In genomic region chr13:52151777-52152176, GRCm38 (mm10) we compare ENCODE assay signal across 11 mouse cellular contexts.
DNase-seq lines count a peak whose midpoint lies in the region; ATAC-seq lines count a peak whose summit lies in the region.
"Had no signal": no experiment of that assay in that cellular context is flagged by ENCODE, and none has a peak within 500 bp of the region (broad histone marks: within the 10 kb centered on the region; RNA-seq: fewer than 3 reads in every experiment).

No protein-coding gene starts in this region.

- no peak overlapping the region for H3K9ac ChIP-seq in heart, embryonic 12.5 days
- no peak overlapping the region for H3K9ac ChIP-seq in heart, embryonic 11.5 days (ENCODE audit: low read depth, low read length)
- no peak overlapping the region for H3K9ac ChIP-seq in embryonic facial prominence, embryonic 11.5 days (replicated peaks; ENCODE audit: low read length)
- H3K9ac ChIP-seq in kidney, embryonic 15.5 days, result no peak overlapping the region
- H3K9ac ChIP-seq: neural tube, embryonic 12.5 days had no signal

- ATAC-seq in heart, embryonic 12.5 days (ENCODE audit: insufficient number of reproducible peaks, low FRiP score), result 0 out of 2 replicates have a peak, but pooled peaks have one; percentile 22
- ATAC-seq in heart, embryonic 11.5 days (replicated peaks; ENCODE audit: insufficient number of reproducible peaks, low FRiP score, low TSS enrichment), result no peak
- ATAC-seq in embryonic facial prominence, embryonic 11.5 days (replicated peaks; ENCODE audit: insufficient number of reproducible peaks, low FRiP score, low TSS enrichment, low read depth), result peak; percentile 34; the same call in 1 of the 2 replicates
- peak; percentile 42 for ATAC-seq in kidney, embryonic 15.5 days (replicated peaks; ENCODE audit: low FRiP score)
- ATAC-seq in monocyte, adult 5-6 weeks (replicated peaks; ENCODE audit: insufficient number of reproducible peaks, low FRiP score, low TSS enrichment, poor library complexity, severe bottlenecking), result no peak

- no peak overlapping the region for H3K4me2 ChIP-seq in heart, embryonic 12.5 days
- no peak overlapping the region for H3K4me2 ChIP-seq in heart, embryonic 11.5 days
- no peak overlapping the region for H3K4me2 ChIP-seq in embryonic facial prominence, embryonic 11.5 days (ENCODE audit: low read depth, low read length)
- no peak overlapping the region for H3K4me2 ChIP-seq in kidney, embryonic 15.5 days
- H3K4me2 ChIP-seq: neural tube, embryonic 12.5 days had no signal

- no peaks in the 10 kb centered on the region for H3K36me3 ChIP-seq in heart, embryonic 12.5 days
- no peaks in the 10 kb centered on the region for H3K36me3 ChIP-seq in heart, embryonic 11.5 days (ENCODE audit: control insufficient read depth, insufficient read depth, low read length)
- no peaks in the 10 kb centered on the region for H3K36me3 ChIP-seq in embryonic facial prominence, embryonic 11.5 days (replicated peaks; ENCODE audit: control insufficient read depth, insufficient read depth, low read depth, low read length)
- no peaks in the 10 kb centered on the region for H3K36me3 ChIP-seq in kidney, embryonic 15.5 days
- H3K36me3 ChIP-seq: neural tube, embryonic 12.5 days had no signal

- H3K4me1 ChIP-seq in heart, embryonic 12.5 days (replicated peaks), result peaks cover 19% of the 10 kb centered on the region
- no peaks in the 10 kb centered on the region for H3K4me1 ChIP-seq in heart, embryonic 11.5 days (ENCODE audit: control insufficient read depth, insufficient read depth, low read length)
- no peaks in the 10 kb centered on the region for H3K4me1 ChIP-seq in embryonic facial prominence, embryonic 11.5 days (ENCODE audit: control insufficient read depth, insufficient read depth, low read length)
- peaks cover 46% of the 10 kb centered on the region for H3K4me1 ChIP-seq in kidney, embryonic 15.5 days

- peak; percentile 38 for DNase-seq in embryonic facial prominence, embryonic 11.5 days (ENCODE audit: low spot score)
- peak; percentile 18 for DNase-seq in lung, postnatal 36 days
- DNase-seq in cerebellum, postnatal 4 days (ENCODE audit: low spot score in 2 of 2), result no peak
- DNase-seq in cerebellum, adult 18-20 months, result no peak
- DNase-seq: gastrocnemius, postnatal 10 days; right cerebral cortex, postnatal 4 days had no signal

- H3K4me3 ChIP-seq in heart, embryonic 12.5 days, result no peak overlapping the region
- H3K4me3 ChIP-seq in heart, embryonic 11.5 days (ENCODE audit: low read depth, low read length), result no peak overlapping the region
- no peak overlapping the region for H3K4me3 ChIP-seq in embryonic facial prominence, embryonic 11.5 days (ENCODE audit: low read depth, low read length)
- H3K4me3 ChIP-seq in kidney, embryonic 15.5 days (replicated peaks), result no peak overlapping the region
- H3K4me3 ChIP-seq: neural tube, embryonic 12.5 days had no signal

- H3K9me3 ChIP-seq in heart, embryonic 12.5 days (replicated peaks), result 0 out of 2 replicates have a peak, but pooled peaks cover 2% of the 10 kb centered on the region
- no peaks in the 10 kb centered on the region for H3K9me3 ChIP-seq in heart, embryonic 11.5 days (replicated peaks; ENCODE audit: control insufficient read depth, low read length)
- no peaks in the 10 kb centered on the region for H3K9me3 ChIP-seq in embryonic facial prominence, embryonic 11.5 days (replicated peaks; ENCODE audit: control insufficient read depth, low read length)
- no peaks in the 10 kb centered on the region for H3K9me3 ChIP-seq in kidney, embryonic 15.5 days (replicated peaks)
- H3K9me3 ChIP-seq: neural tube, embryonic 12.5 days had no signal

- H3K27ac ChIP-seq in heart, embryonic 12.5 days (ENCODE audit: poor library complexity, severe bottlenecking), result no peak overlapping the region
- no peak overlapping the region for H3K27ac ChIP-seq in heart, embryonic 11.5 days (ENCODE audit: low read depth, low read length)
- no peak overlapping the region for H3K27ac ChIP-seq in embryonic facial prominence, embryonic 11.5 days (replicated peaks; ENCODE audit: low read depth, low read length)
- H3K27ac ChIP-seq in kidney, embryonic 15.5 days, result peak overlapping the region; percentile 78
- H3K27ac ChIP-seq: neural tube, embryonic 12.5 days had no signal

- WGBS in heart, embryonic 12.5 days, result 73% methylated on average over 11 of the region's 11 CpGs
- 74% methylated on average over 11 of the region's 11 CpGs for WGBS in heart, embryonic 11.5 days (ENCODE audit: insufficient replicate concordance)
- 71% methylated on average over 11 of the region's 11 CpGs for WGBS in embryonic facial prominence, embryonic 11.5 days
- WGBS in kidney, embryonic 15.5 days, result 51% methylated on average over 11 of the region's 11 CpGs

- no peaks in the 10 kb centered on the region for H3K27me3 ChIP-seq in heart, embryonic 12.5 days (replicated peaks)
- no peaks in the 10 kb centered on the region for H3K27me3 ChIP-seq in heart, embryonic 11.5 days (ENCODE audit: control insufficient read depth, insufficient read depth, low read length)
- H3K27me3 ChIP-seq in embryonic facial prominence, embryonic 11.5 days (ENCODE audit: control insufficient read depth, insufficient read depth, low read length), result no peaks in the 10 kb centered on the region
- no peaks in the 10 kb centered on the region for H3K27me3 ChIP-seq in kidney, embryonic 15.5 days
- H3K27me3 ChIP-seq: neural tube, embryonic 12.5 days had no signal

Comparison
In these comparisons a context has a peak if more than half of its experiments do, and no peak if none do; other contexts are left out.
1. ATAC-seq: peak in heart, embryonic 12.5 days (single experiment), embryonic facial prominence, embryonic 11.5 days (single experiment) and kidney, embryonic 15.5 days (single experiment); none in heart, embryonic 11.5 days (single experiment) and monocyte, adult 5-6 weeks (single experiment).
2. DNase-seq: peak in embryonic facial prominence, embryonic 11.5 days (single experiment) and lung, postnatal 36 days (single experiment); none in cerebellum, postnatal 4 days (0 of 2) and cerebellum, adult 18-20 months (0 of 2).